Comparison of ENCODE assay signal across 7 mouse cellular contexts in the genomic region with DNA sequence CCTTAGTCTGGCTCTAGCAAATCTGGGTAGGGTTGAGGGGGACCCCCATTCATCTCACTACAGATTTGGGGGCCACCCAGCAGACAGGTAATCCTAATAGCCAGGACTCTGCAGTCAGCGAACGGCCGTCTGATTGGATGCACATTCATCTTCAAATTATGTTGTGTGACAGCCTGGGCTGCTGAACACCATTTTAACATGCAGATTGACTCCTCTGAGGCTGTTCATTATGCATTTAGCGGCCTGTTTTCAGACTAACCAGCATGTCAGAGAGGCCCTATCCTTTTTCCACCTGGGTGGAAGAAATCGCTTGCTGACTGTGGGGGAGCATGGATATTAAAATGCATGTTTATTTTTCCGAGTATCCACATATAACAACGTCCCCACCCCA.
DNase-seq lines count a peak whose midpoint lies in the region; ATAC-seq and TF ChIP-seq lines count a peak whose summit lies in the region.

No protein-coding gene starts in this region.

- ATAC-seq in forebrain, embryonic 11.5 days (replicated peaks; ENCODE audit: low FRiP score): no peak; the same call in 1 of the 2 replicates
- ATAC-seq in hindbrain, postnatal 0 days: peak; percentile 48
- ATAC-seq in neural tube, embryonic 12.5 days (ENCODE audit: low FRiP score, low read depth): peak; percentile 41

- 40% methylated on average over 7 of the region's 7 CpGs for WGBS in forebrain, embryonic 11.5 days
- 11% methylated on average over 7 of the region's 7 CpGs for WGBS in hindbrain, postnatal 0 days
- WGBS in neural tube, embryonic 12.5 days: 17% methylated on average over 7 of the region's 7 CpGs

- H3K4me2 ChIP-seq in forebrain, embryonic 11.5 days (ENCODE audit: low read depth, low read length, severe bottlenecking): no peak overlapping the region
- H3K4me2 ChIP-seq in hindbrain, postnatal 0 days (ENCODE audit: low read depth, low read length): no peak overlapping the region; the same call in 1 of the 2 replicates
- H3K4me2 ChIP-seq in neural tube, embryonic 12.5 days (replicated peaks): 0 out of 2 replicates have a peak overlapping the region, but pooled peaks have one; percentile 16

- no peaks in the 10 kb centered on the region for H3K36me3 ChIP-seq in forebrain, embryonic 11.5 days (ENCODE audit: control insufficient read depth, insufficient read depth, low read length)
- no peaks in the 10 kb centered on the region for H3K36me3 ChIP-seq in hindbrain, postnatal 0 days (ENCODE audit: insufficient read depth, low read length)
- H3K36me3 ChIP-seq in neural tube, embryonic 12.5 days: no peaks in the 10 kb centered on the region

- peaks cover 20% of the 10 kb centered on the region for H3K4me1 ChIP-seq in forebrain, embryonic 11.5 days (replicated peaks; ENCODE audit: control insufficient read depth, insufficient read depth, low read length)
- peaks cover 26% of the 10 kb centered on the region for H3K4me1 ChIP-seq in hindbrain, postnatal 0 days (ENCODE audit: insufficient read depth, low read length)
- H3K4me1 ChIP-seq in neural tube, embryonic 12.5 days: peaks cover 42% of the 10 kb centered on the region

- no peak for DNase-seq in layer of hippocampus, adult 2 months (ENCODE audit: low spot score in 2 of 2)
- DNase-seq in layer of hippocampus, postnatal 25 days (ENCODE audit: extremely low spot score in 1 of 2, low spot score in 1 of 2): no peak
- no peak for DNase-seq in forebrain, embryonic 11.5 days (ENCODE audit: low spot score)
- peak; percentile 57 for DNase-seq in hindbrain, postnatal 0 days (ENCODE audit: low spot score)
- no peak for DNase-seq in right cerebral cortex, postnatal 14 days
- no peak for DNase-seq in urinary bladder, postnatal 14 days (ENCODE audit: low spot score)

- no peaks in the 10 kb centered on the region for H3K9me3 ChIP-seq in forebrain, embryonic 11.5 days (ENCODE audit: control insufficient read depth, low read length)
- H3K9me3 ChIP-seq in hindbrain, postnatal 0 days (ENCODE audit: low read length): no peaks in the 10 kb centered on the region
- no peaks in the 10 kb centered on the region for H3K9me3 ChIP-seq in neural tube, embryonic 12.5 days

- no peak overlapping the region for H3K4me3 ChIP-seq in layer of hippocampus, adult 2 months
- H3K4me3 ChIP-seq in forebrain, embryonic 11.5 days (ENCODE audit: low read depth, low read length): no peak overlapping the region
- H3K4me3 ChIP-seq in hindbrain, postnatal 0 days (ENCODE audit: low read length): no peak overlapping the region
- H3K4me3 ChIP-seq in neural tube, embryonic 12.5 days: no peak overlapping the region

- H3K9ac ChIP-seq in forebrain, embryonic 11.5 days (ENCODE audit: low read length): peak overlapping the region; percentile 9; the same call in 1 of the 2 replicates
- H3K9ac ChIP-seq in hindbrain, postnatal 0 days (replicated peaks; ENCODE audit: low read length): peak overlapping the region; percentile 34
- H3K9ac ChIP-seq in neural tube, embryonic 12.5 days: 0 out of 2 replicates have a peak overlapping the region, but pooled peaks have one; percentile 33

- H3K27me3 ChIP-seq in forebrain, embryonic 11.5 days (ENCODE audit: control insufficient read depth, insufficient read depth, low read length): no peaks in the 10 kb centered on the region
- H3K27me3 ChIP-seq in hindbrain, postnatal 0 days (ENCODE audit: insufficient read depth, low read length): no peaks in the 10 kb centered on the region
- H3K27me3 ChIP-seq in neural tube, embryonic 12.5 days (replicated peaks): no peaks in the 10 kb centered on the region

- peak overlapping the region; percentile 68 for H3K27ac ChIP-seq in layer of hippocampus, adult 2 months
- peak overlapping the region; percentile 73 for H3K27ac ChIP-seq in forebrain, embryonic 11.5 days (ENCODE audit: low read depth, low read length)
- peak overlapping the region; percentile 77 for H3K27ac ChIP-seq in hindbrain, postnatal 0 days
- peak overlapping the region; percentile 86 for H3K27ac ChIP-seq in neural tube, embryonic 12.5 days

- no peak for TF ChIP-seq CTCF in layer of hippocampus, adult 2 months (conservative IDR thresholded peaks at IDR 0.05)
- no peak for TF ChIP-seq CTCF in hindbrain, postnatal 0 days (IDR thresholded peaks at IDR 0.05; ENCODE audit: low read depth)
